Mouse (Mus musculus): ENCODE results near the gene Nck2. TPM values are rescaled to one million over a fixed set of nuclear protein-coding genes. Genes with fewer than 3 reads are reported as not detected.

Nck2 gene
- total RNA-seq, 2 experiments from 2014 or later, result 32.6 to 37.5 TPM

- intact Hi-C loops (cut with DNase I), result loop anchor here (10.0 kb wide), 1 partner anchor 296 kb away; no protein-coding TSS in a partner anchor
- no peak for DNase-seq (ENCODE audit: extremely low spot score in 1 of 2, low spot score in 2 of 2)
These were observed 146.3 kb downstream of the Nck2 start for GRCm38 (mm10) chr1:43590727-43591126.

- intact Hi-C loops (cut with DNase I), result loop anchor here (10.0 kb wide), 1 partner anchor 298 kb away; no protein-coding TSS in a partner anchor
- no peak for DNase-seq (ENCODE audit: extremely low spot score in 1 of 2, low spot score in 2 of 2)
These were observed 148.7 kb downstream of the Nck2 start for GRCm38 (mm10) chr1:43593069-43593468.

- DNase-seq (ENCODE audit: extremely low spot score in 1 of 2, low spot score in 2 of 2), result no peak
- intact Hi-C loops (cut with DNase I), result loop anchor here (10.0 kb wide), 1 partner anchor 300 kb away; no protein-coding TSS in a partner anchor
These were observed 150.4 kb downstream of the Nck2 start for GRCm38 (mm10) chr1:43594738-43595137.

- DNase-seq (ENCODE audit: extremely low spot score in 1 of 2, low spot score in 2 of 2), result no peak
- intact Hi-C loops (cut with DNase I), result loop anchor here (10.0 kb wide), 1 partner anchor 303 kb away; no protein-coding TSS in a partner anchor
These were observed 153.4 kb downstream of the Nck2 start for GRCm38 (mm10) chr1:43597731-43598130.

- DNase-seq (ENCODE audit: extremely low spot score in 1 of 2, low spot score in 2 of 2), result no peak
- intact Hi-C loops (cut with DNase I), result loop anchor here (10.0 kb wide), 1 partner anchor 305 kb away; no protein-coding TSS in a partner anchor
These were observed 155.1 kb downstream of the Nck2 start for GRCm38 (mm10) chr1:43599483-43599882.

- DNase-seq (ENCODE audit: extremely low spot score in 1 of 2, low spot score in 2 of 2), result no peak
- intact Hi-C loops (cut with DNase I), result no loop called here
These were observed 156.7 kb downstream of the Nck2 start for GRCm38 (mm10) chr1:43601054-43601453.

- intact Hi-C loops (cut with DNase I), result no loop called here
- no peak for DNase-seq (ENCODE audit: extremely low spot score in 1 of 2, low spot score in 2 of 2)
These were observed 171.6 kb downstream of the Nck2 start for GRCm38 (mm10) chr1:43615948-43616347.

Other genes with a start within 250 kb of the Nck2 start
- gene Fhl2, start 247.6 kb upstream of the Nck2 start, total RNA-seq (2021), result 10 to 100 TPM; 35.5 to 38.3 TPM

All from left cerebral cortex, postnatal 10 days (tissue).